Mouse (Mus musculus) cerebellum, postnatal 4 days (tissue): ENCODE results near the gene St3gal2.
"Not testable (repeated sequence)": the region's sequence is repeated elsewhere in the genome, so short reads cannot be mapped to it uniquely, and the experiment has no call there.

ENCODE experiments used
- DNase-seq, 2 experiments: peaks; one replicate each; pipeline ENCODE4 v3.0.0; 2022; ENCODE audit warnings: low spot score in 2 of 2, mixed read lengths in 1 of 2

St3gal2 gene

GRCm38 (mm10) chr8:110919341-110920031 is at the start of gene St3gal2:
St3gal2 (plus strand) TSS chr8:110919922.
- peak; percentile 68 to 80 for DNase-seq

GRCm38 (mm10) chr8:110870501-110870900 is 49.2 kb upstream of the St3gal2 start:
- no peak for DNase-seq

- DNase-seq, result no peak
Observed at GRCm38 (mm10) chr8:110877862-110878261, 41.9 kb upstream of the St3gal2 start.

GRCm38 (mm10) chr8:110881741-110882310 is 37.9 kb upstream of the St3gal2 start:
- DNase-seq, result no peak

- no peak for DNase-seq
Observed at GRCm38 (mm10) chr8:110883824-110884223, 35.9 kb upstream of the St3gal2 start.

GRCm38 (mm10) chr8:110886634-110887033 is 33.1 kb upstream of the St3gal2 start:
- no peak for DNase-seq

- peak in 1 of 2 experiments; percentile 70 for DNase-seq
Observed at GRCm38 (mm10) chr8:110887551-110887950, 32.2 kb upstream of the St3gal2 start.

- peak in 1 of 2 experiments; percentile 44 for DNase-seq
Observed at GRCm38 (mm10) chr8:110888441-110888840, 31.3 kb upstream of the St3gal2 start.

- peak in 1 of 2 experiments; percentile 71 for DNase-seq
Observed at GRCm38 (mm10) chr8:110888860-110889259, 30.9 kb upstream of the St3gal2 start.

GRCm38 (mm10) chr8:110889904-110890470 is 29.7 kb upstream of the St3gal2 start:
- no peak for DNase-seq

- DNase-seq, result no peak
Observed at GRCm38 (mm10) chr8:110892040-110892439, 27.7 kb upstream of the St3gal2 start.

- DNase-seq, result no peak
Observed at GRCm38 (mm10) chr8:110892913-110893312, 26.8 kb upstream of the St3gal2 start.

- DNase-seq, result no peak
Observed at GRCm38 (mm10) chr8:110894851-110895250, 24.9 kb upstream of the St3gal2 start.

GRCm38 (mm10) chr8:110895254-110895653 is 24.5 kb upstream of the St3gal2 start:
- no peak for DNase-seq

- no peak for DNase-seq
Observed at GRCm38 (mm10) chr8:110895812-110896211, 23.9 kb upstream of the St3gal2 start.

GRCm38 (mm10) chr8:110897495-110897894 is 22.2 kb upstream of the St3gal2 start:
- DNase-seq, result no peak

- DNase-seq, result no peak
Observed at GRCm38 (mm10) chr8:110901056-110901455, 18.7 kb upstream of the St3gal2 start.

GRCm38 (mm10) chr8:110901839-110902578 is 17.7 kb upstream of the St3gal2 start, which contains the start of gene Fuk:
Fuk (minus strand) TSS chr8:110902488.
- peak; percentile 73 to 75 for DNase-seq

GRCm38 (mm10) chr8:110902579-110902965 is 17.1 kb upstream of the St3gal2 start:
- DNase-seq, result no peak

GRCm38 (mm10) chr8:110905404-110905803 is 14.3 kb upstream of the St3gal2 start:
- DNase-seq, result no peak

- no peak for DNase-seq
Observed at GRCm38 (mm10) chr8:110906682-110907081, 13.0 kb upstream of the St3gal2 start.

- not testable (repeated sequence) for DNase-seq
Observed at GRCm38 (mm10) chr8:110909850-110910249, 9.9 kb upstream of the St3gal2 start.
